Mouse (Mus musculus) urinary bladder, postnatal 36 days (tissue): ENCODE data around the gene Hfm1.
A peak's percentile ranks its signal among the peaks of the same experiment; 100 is the strongest.

Experiments used
- DNase-seq, 2 experiments: peaks; one replicate each; pipeline ENCODE4 v3.0.0; 2022; ENCODE audit warnings: low spot score in 2 of 2, mixed read lengths in 1 of 2

Hfm1 gene

DNA sequence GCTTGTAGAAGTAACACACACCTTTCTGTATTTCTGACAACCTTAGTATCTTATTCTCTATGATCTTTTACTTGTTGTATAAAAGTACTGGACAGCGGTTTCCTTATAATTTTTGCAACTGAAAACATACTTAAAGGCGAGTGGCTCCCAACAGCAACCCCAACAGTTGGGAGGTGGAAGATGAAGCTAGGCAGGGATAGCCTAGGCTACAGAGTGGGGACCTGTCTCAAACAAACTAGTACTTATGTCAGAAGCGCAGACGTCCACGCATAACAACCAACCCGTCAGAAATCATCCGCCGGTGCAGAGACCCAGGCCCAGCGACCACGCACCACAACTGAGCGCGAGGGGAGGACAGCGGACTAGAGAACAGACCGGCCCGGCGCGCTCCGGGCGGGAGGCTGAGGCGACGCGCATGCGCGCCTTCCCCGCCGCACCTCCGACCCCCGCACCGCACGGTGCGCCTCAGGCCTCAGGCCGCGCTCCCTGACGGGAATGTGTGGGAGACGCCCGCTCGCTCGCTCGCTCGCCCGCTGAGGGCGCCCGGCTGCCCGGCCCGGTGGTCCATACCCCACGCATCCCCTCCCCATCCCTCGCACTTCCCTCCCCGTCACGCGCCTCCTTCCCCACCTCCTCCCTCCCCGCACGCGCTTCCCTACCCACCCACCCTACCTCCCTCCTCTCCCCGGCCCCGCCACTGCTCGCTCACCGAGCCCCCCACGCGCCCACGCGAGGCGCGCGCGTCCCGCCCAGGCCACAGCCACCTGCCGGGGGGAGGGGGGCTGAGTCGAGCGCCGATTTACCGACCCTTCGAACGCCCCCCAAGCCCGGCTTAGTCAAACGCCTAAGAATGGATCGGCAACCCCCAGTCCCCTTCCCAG, at the start of gene Hfm1:
Gene Hfm1 (minus strand): TSS at position 834 of the 881 bp plus-strand sequence.
- DNase-seq: peak; percentile 3 to 10

DNA sequence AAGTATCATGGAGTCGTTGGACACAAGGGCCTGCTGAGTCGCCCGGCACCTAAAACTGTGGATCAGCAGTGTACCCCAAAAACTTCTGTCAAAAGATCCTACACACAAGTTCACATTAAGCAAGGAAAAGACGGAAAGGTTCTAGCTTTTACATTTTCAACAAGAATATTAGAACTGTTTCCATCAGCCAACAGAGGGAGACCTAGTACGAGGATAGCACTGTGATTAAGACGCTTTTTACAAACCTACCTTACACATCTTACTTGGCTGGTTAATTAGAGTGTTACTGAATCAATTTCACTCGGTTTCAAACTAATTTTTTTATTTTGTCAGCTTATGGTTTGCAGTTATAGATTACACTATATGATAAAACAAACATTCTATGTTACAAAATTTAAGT, 47.8 kb upstream of the Hfm1 start:
- DNase-seq: no peak

DNA sequence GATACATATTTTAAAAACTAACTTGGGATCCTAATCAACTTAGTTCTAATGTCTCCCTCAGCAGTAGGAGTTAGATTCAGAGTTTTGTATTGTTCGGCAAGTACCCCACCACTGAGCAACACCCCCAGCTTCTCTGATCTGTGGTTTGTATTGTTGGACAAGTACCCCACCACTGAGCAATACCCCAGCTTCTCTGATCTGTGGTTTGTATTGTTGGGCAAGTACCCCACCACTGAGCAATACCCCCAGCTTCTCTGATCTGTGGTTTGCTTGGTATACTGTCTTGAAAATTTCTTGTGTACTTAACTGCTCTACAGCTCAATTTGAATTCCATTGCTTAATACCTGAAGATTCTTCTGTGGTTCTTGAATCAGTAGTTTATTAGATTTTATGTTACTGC, 41.5 kb upstream of the Hfm1 start:
- DNase-seq: no peak

DNA sequence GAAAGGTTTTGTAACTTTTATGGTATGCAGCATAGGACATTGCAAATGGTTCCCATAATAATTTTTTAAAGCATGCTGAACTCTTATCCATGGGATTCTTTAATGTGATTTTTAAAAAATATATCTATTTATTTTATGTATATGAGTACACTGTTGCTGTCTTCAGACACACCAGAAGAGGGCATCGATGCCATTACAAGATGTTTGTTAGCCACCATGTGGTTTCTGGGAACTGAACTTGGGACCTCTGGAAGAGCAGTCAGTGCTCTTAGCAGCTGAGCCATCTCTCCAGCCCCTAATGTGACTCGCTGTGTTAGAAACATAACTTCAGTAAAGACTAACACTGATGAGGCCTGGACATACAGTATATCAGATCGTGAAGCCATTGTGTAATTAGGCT, 40.3 kb upstream of the Hfm1 start:
- no peak for DNase-seq

DNA sequence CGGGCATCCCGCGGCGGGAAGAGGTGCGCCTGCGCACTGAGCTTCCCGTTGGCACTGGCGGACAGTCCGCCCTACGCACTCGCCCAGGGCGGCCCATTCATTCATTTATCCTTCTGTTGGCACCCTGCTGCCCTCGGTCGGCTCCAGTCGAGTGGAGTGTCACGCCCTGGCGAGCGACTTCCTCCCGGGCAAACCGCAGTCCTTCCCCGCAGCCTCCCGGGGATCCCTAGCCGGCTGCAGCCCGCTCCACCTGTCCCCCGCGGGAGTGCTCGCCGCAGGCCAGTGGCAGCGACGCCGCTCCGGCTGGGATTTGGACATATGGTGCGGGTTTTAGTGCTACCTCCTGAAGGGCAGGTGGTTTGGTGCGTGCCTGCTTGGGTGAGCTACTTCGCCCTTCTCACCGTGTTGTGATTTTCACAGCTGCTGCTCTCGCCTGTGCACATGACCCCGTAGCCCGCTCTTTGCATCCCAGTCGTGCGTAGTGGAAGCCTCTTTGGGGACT, 38.4 kb upstream of the Hfm1 start:
- DNase-seq: no peak

DNA sequence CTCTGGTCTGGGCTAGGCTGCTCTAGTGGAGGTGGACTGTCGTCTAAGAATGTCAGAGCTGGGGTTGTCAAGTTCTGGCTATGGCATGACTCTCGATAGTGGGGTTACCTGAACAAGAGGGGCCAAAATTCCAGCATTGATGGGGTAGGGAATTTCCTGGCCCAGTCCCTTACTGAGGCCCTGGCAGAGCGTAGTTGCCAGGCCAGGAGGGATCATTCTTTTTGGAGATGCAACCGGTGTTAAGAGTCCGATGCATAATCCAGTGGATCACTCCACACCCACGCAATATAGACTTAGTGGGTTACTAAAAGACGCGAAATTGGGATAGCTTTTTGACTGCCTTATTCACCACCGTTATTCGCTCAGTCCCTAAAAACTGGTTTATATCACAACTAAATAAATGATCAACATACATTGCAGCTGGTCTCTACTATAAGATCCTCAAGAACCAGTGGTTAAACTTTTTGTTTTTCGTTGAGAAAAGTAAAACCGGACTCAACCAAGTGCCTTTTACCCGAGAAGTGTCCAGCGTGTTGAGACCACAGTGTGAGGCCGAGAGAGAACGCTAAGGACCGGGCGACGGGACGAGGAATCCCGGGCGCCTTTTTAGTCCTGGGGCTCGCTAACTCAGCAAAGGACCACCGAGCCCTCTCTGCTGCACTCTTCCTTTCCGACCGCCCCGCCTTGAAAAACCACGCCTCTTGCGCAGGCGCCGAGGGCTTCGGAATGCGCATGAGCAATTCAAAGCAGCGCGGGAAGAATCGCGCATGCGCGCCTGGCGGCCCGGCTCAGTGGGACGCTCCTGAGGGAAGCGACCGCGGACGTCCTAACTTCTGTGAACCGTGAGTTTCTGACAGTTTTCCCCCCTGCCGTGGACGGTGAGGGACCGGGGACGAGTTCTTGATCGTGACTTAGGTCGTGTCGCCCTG, 37.7 kb upstream of the Hfm1 start, which contains the start of gene Cdc7:
Gene Cdc7 (plus strand): TSS at position 739 of the 929 bp plus-strand sequence.
- peak; percentile 91 to 92 for DNase-seq

DNA sequence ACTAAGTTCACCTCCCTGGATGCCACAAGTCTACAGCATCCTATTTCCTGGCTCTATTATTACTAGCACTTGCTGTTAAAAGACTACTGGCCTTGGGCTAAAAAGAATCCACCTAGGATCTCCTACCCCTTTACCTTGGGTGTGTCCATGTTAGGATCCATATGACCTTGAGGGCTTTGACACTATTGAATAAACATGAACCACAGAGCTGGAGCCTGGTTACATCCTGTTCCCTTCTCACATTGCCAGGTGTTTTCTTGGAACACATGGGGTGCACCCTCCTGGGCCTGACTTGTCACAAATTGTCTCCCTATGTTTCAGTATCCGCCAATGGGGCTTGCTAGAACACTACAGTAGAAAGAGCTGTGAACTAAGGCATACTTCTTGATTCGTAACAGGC, 34.3 kb upstream of the Hfm1 start:
- no peak for DNase-seq

DNA sequence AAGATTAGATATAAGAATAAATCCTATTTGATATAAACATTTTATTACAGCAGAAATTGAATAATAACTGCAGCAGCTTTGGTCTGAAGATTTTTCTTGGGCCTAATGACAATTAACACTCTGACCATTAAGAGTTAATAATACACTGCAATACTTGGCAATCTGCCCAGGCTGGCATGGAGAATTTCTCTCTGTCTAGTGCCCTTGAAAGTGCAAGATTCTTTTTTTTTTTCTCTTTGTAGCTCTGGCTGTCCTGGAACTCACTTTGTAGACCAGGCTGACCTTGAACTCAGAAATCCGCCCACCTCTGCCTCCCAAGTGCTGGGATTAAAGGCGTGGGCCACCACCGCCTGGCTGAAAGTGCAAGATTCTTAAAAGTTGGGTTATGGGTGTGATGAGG, 32.9 kb upstream of the Hfm1 start:
- DNase-seq: no peak

DNA sequence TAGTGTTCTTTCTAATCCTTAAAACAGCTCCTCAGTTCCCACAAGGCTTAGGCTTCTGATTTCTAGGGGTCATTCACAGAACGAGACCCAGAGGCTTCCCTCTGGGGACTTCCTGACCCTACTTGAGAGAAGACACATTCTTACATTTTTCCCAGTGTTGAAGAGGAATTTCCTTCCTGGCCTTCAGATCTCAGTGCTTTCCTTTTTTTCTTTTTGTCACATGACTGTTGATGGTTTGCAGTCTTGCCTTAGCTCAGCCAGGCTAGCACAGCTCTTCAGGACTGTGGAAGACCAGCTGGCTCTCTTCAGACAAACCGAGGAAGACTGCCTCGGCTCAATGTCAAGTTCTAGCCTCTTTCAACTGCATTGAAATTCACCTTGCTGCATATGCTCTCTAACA, 30.3 kb upstream of the Hfm1 start:
- no peak for DNase-seq

DNA sequence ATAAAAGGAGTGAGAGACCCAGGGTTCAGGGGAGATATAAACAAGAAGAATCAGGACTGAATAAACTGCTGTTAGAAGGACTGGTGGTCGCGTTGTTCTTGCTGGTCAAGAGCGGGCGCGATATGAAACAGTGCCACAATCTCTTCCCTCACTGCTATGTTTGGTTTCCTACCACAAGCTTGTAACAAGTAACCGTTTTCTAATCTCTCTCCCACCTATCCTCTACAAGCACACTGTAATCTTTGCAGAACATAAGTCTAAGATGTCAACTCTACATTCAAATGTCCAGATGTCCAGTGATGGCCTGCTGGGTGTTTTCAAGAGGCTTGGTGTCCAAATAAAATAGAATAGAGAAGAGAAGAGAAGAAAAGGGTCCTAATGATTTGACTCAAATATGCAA, 22.6 kb upstream of the Hfm1 start:
- no peak for DNase-seq

DNA sequence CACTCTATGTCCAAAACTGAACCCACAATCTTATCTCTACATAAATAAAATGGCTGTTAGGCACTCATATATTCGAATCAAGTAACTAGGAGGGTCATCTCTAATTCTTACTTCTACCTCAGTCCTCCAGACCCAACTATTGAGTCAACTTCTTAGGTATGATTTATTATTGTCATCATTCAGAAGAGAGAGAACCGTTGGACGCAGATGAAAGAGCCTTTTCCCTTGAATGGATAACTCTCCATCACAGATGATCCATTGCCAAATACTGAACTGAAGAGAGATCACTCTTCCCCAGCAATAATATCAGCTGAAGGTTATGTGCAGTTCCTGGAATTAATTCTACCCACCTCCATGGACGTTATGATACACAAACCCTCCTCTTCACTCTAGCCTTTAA, 20.2 kb upstream of the Hfm1 start:
- DNase-seq: no peak

DNA sequence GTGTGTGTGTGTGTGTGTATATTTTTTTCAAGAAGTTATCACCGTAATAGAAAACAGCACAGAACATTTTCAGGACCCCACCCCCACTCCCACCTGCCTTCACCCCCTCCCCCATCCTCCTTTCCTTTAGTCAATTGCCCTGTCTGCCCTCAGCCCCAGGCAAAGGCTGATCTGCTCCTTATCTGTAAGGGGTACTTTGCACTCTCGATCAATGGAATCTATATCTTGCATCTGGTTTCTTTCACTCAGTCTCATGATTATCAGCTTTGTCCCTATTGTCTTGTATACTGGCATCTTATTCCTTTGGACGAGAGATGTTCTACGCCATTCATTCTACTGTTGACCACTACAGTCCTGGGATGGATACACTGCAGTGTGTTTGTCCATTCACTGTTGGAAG, 1.9 kb upstream of the Hfm1 start:
- no peak for DNase-seq

DNA sequence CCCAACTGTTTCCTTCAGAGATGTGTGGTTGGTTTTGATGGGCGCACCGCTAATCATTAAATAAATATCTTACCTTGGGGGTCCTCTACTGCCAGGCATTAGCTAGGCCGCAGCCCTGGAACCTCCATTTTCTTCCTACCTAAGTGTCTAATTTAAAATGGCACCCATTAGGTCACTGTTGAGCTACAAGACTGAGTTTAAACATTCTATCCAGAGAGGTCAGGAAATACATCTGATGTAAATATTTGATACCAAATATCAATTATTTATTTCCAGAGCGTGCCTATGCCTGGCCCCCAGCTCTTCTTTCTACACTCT, 207 bp upstream of the Hfm1 start:
- DNase-seq: no peak

DNA sequence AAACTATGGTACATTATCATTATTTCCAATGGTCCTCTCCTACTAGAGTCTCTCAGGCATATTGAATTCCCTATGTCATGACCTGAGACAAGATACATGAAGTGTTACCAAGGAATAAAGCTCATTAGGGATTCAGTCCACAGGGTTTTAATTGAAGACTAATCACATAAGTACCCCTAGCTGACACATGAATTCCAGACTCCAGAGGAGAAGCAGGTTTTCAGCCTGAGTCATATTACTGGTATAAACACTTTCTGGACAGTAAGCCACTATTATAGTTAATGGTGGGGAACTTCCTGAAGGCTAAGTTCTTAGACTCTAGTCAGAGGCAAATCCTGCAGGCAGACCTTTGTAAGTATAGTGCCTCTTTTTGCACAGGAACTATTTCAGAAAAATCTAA, 6.8 kb downstream of the Hfm1 start:
- DNase-seq: no peak

DNA sequence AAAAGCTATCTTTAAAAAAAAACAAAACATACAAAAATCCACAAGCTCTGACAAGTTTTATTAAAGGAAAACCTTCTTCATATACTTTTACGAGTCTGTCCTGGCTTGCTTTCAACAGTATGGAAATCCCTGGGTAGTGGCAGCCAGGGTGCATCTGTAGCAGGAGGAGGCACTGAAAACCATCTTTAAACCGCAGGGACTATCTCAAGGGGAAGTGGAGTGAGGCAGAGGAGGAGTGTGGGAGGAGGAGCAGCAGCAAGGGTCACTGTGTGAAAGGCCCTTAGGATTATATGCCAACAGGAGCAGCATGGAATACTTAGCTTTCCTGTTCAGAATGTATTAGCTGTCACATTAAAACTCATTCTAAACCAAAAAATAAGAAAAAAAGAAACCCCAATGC, 29.2 kb downstream of the Hfm1 start:
- DNase-seq: no peak

DNA sequence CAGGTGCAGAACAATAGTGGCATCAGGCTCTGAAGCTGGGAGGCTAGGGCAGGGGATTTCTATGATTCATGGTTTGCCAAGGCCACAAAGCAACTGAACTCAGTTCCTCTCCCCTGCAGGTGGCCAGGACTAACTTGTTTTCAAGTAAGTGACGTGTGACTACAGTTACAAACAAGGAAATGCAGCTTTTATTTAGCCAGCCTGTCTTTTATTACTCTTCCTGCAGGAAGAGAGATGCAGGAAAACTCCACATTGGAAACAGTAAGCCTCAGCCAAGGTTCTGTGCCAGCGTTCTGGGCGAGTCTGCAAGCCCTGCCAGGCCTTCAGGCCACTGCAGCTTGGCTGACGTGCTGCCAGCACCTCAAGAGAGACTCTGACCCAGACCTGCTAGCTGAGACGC, 34.3 kb downstream of the Hfm1 start:
- DNase-seq: peak in 1 of 2 experiments; percentile 48

DNA sequence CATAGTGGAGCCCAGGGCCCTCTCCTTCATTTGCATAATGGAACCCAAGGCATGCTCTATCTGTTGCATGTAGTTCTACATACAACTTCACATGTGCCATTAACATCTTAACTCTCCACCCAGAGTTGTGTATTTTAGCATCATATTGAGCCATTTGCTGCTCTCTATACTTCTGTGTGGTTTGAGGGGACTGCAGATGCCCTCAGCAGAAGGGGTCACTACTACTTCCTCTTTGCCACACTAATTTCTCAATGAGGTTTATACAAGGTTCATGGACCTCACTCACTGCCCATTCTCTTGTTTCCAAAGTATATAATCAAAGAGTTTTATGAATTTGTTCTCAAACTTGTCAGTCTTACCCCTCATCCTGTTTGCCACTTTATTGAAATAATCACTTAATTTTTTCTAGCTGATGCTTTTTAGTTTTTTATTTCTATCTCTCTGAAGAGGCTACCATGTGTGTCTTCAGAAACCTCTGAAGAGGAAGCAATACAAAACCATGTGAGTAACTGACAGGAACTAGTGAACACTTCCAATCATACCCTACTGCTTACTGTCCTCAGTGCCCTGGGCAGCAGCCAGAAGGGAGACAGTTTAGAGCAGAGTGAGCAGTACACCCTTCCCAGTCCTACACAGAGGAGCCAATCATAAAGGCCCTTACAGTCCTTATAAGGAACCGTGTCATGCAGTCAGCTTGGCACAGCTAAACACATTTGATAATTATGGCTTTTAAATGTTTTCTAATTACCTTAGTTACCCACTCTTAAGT, 38.6 kb downstream of the Hfm1 start:
- DNase-seq: no peak

DNA sequence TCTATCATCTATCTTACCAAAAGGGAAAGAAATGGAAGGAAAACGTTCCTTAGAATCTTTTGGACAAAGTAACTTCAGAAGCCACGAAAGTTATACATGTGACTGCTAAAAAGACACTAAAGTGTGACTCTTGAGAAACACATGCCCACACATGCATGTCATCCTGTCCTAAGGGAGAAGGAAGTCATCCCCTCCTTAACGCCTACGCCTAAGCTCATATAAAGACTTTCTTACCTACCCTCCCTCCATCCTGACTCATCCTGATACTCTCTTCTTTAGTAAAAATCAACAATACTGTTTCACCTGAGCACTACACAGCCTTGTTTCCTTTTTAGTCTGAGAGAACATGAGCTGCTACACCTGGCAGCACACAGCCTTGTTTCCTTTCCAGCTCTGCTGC, 40.6 kb downstream of the Hfm1 start:
- DNase-seq: no peak

DNA sequence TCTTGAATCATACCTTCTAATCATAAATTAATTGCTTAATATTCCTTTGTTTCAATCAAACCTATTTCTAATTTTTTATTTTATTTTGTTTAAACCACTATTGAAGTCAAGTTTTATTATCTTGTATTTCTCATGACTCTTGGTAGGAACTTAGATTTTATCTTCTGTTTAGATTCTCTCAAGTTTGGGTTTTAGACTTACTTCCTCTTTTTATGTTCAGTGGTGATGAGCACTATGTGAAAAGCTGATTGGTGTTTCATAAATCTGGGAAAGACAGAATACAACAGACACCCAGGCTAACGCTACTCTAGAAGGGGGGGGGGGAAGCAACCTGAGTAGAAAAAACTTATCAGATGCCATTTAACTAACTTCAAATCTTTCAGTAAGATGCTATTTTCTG, 49.7 kb downstream of the Hfm1 start:
- DNase-seq: no peak

DNA sequence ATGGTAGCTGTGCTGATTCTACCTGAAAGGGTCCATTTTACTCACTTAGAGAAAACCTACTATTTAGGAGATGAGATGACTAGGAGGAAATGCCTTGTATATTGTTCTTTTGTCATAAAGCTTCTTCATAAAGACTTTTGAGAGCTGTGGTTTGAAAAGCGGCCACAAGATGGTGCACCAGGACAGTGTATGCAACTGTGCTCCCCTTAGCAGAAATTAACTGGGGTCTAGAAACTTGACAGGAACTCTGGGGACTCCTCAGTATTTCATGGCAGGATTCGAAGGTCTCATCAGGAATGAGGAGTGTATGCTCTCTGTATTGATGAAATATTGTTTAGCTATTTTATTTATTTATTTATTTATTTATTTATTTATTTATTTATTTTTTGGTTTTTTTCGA, 65.7 kb downstream of the Hfm1 start:
- peak; percentile 45 to 52 for DNase-seq

DNA sequence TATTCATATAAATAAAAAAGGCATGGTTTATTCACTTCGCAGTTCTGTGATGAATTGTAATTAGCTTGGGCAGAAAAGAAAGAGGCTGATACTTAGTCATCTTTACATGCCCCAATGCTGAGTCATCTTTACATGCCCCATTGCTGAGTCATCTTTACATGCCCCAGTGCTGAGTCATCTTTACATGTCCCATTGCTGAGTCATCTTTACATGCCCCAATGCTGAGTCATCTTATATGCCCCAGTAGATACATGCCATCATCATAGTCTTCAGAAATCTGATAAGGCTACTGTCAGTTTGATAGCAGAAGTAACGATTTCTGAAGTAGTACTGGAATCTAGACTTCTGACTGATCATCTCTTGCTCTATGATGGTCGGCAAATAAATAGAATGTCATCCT, 72.8 kb downstream of the Hfm1 start:
- DNase-seq: no peak

DNA sequence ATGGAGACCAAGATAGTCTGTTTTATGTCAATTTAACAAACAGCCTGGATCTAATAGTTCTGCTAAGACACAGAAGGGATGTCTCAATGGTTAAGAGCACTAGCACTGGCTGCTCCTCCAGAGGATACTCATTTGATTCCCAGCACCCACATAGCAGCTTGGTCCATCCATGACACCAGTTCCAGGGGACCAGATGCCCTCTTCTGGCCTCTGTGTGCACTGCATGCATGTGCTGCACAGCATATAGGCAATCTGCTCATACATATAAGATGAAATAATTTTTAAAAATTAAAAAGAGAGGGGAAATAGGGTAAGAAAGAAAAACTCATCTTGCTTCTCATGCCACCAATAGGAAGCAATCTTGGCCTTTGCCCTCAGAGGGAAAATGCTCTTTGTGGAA, 79.1 kb downstream of the Hfm1 start:
- no peak for DNase-seq
